Mouse (Mus musculus): ENCODE measurements around the gene Arhgap23.

The Arhgap23 gene

GRCm38 (mm10) chr11:97505784-97506183, 90.5 kb downstream of the Arhgap23 start:
- DNase-seq (ENCODE audit: low spot score): no peak

- DNase-seq (ENCODE audit: low spot score): no peak
Observed at GRCm38 (mm10) chr11:97506331-97506730, 91.0 kb downstream of the Arhgap23 start.

- DNase-seq (ENCODE audit: low spot score): no peak
Observed at GRCm38 (mm10) chr11:97508198-97508597, 92.9 kb downstream of the Arhgap23 start.

- no peak for DNase-seq (ENCODE audit: low spot score)
Observed at GRCm38 (mm10) chr11:97509058-97509457, 93.7 kb downstream of the Arhgap23 start.

- no peak for DNase-seq (ENCODE audit: low spot score)
Observed at GRCm38 (mm10) chr11:97509715-97510485, 94.6 kb downstream of the Arhgap23 start.

- DNase-seq (ENCODE audit: low spot score): peak; percentile 43
Observed at GRCm38 (mm10) chr11:97510966-97511660, 95.8 kb downstream of the Arhgap23 start.

- DNase-seq (ENCODE audit: low spot score): no peak
Observed at GRCm38 (mm10) chr11:97511661-97512369, 96.5 kb downstream of the Arhgap23 start.

- no peak for DNase-seq (ENCODE audit: low spot score)
Observed at GRCm38 (mm10) chr11:97512511-97512910, 97.2 kb downstream of the Arhgap23 start.

GRCm38 (mm10) chr11:97513066-97513465, 97.7 kb downstream of the Arhgap23 start:
- no peak for DNase-seq (ENCODE audit: low spot score)

- no peak for DNase-seq (ENCODE audit: low spot score)
Observed at GRCm38 (mm10) chr11:97520541-97520940, 105.2 kb downstream of the Arhgap23 start.

GRCm38 (mm10) chr11:97521741-97522474, 106.6 kb downstream of the Arhgap23 start:
- no peak for DNase-seq (ENCODE audit: low spot score)

- DNase-seq (ENCODE audit: low spot score): no peak
Observed at GRCm38 (mm10) chr11:97523107-97523506, 107.8 kb downstream of the Arhgap23 start.

- peak; percentile 49 for DNase-seq (ENCODE audit: low spot score)
Observed at GRCm38 (mm10) chr11:97523827-97524261, 108.5 kb downstream of the Arhgap23 start.

GRCm38 (mm10) chr11:97524306-97524705, 109.0 kb downstream of the Arhgap23 start:
- no peak for DNase-seq (ENCODE audit: low spot score)

- DNase-seq (ENCODE audit: low spot score): no peak
Observed at GRCm38 (mm10) chr11:97525313-97525712, 110.0 kb downstream of the Arhgap23 start.

- no peak for DNase-seq (ENCODE audit: low spot score)
Observed at GRCm38 (mm10) chr11:97528282-97528808, 113.0 kb downstream of the Arhgap23 start.

- no peak for DNase-seq (ENCODE audit: low spot score)
Observed at GRCm38 (mm10) chr11:97530069-97530468, 114.7 kb downstream of the Arhgap23 start.

- no peak for DNase-seq (ENCODE audit: low spot score)
Observed at GRCm38 (mm10) chr11:97530961-97531360, 115.6 kb downstream of the Arhgap23 start.

- DNase-seq (ENCODE audit: low spot score): peak; percentile 66
Observed at GRCm38 (mm10) chr11:97531381-97532260, 116.3 kb downstream of the Arhgap23 start.

- DNase-seq (ENCODE audit: low spot score): no peak
Observed at GRCm38 (mm10) chr11:97532354-97532753, 117.0 kb downstream of the Arhgap23 start.
